Mouse (Mus musculus): Measurements from ENCODE around the gene Higd1a. TPM values are rescaled to one million over a fixed set of nuclear protein-coding genes. Genes with fewer than 3 reads are reported as not detected.

Gene Higd1a
- total RNA-seq, 4 experiments from 2014 or later: 76.7 to 98.3 (median 89.0) TPM

DNA sequence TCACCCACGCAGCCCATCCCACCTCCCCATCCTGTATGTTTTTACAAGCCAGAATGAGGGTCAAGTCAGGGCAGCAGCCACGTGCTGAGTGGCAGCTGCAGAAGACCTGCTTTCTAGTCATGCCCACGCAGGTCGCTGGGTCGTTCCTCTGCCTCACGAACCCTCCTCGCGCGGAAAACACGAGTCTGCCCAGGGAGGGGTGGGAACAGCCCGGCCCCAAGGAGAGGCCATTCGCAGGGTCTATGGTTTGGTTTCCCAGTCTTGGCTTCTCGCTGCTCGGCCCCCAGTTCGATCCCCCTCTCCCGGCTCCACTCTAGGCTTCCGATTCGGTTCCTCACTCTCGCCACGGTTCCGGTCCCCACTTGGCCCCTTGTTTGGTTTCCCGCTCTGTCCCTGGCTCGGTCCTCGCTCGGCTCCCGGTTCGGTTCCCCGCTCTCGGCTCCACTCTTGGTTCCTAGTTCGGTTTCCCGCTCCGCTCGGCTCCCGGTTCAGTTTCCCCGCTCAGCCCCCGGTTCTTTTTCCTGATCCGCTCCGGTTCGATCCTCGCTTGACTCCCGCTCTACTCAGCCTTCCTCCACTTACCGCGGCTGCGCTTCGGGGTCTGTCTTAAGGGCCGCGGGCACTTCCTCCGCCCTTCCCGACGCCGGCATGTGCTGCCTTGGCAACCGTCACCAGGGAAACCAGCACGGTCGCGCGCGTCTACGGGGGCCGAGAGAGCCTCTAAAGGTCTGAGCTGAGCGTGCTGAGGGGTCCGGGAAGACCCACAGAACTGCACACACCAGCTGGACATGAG, 19.1 kb downstream of the Higd1a start, which contains the start of gene Ccdc13:
Gene Ccdc13, minus strand, starts transcription at position 633 of the 793 bp plus-strand sequence.
- no peak for DNase-seq (ENCODE audit: low spot score in 2 of 2)

- DNase-seq (ENCODE audit: low spot score in 2 of 2): no peak
Measured at GRCm38 (mm10) chr9:121838008-121838407, 20.2 kb downstream of the Higd1a start.

DNA sequence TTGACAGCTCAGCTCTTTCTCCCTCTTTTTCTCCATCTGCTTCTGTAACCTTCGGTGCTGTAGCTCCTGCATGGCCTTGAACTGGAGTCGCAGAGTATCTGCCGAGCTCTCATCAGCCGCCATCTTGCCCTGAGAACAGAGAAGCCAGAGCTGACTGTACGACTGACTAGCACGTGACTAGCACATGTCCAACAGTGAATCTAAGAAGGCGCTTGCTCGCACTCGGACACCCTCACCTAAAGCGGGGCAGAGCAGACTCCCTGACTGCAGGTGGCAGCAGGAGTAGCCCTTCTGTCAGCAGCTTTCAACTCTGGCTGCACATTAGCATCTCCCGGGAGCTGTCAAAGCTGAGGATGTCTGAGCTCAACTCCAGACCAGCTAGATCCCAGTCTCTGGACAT, 24.3 kb downstream of the Higd1a start:
- no peak for DNase-seq (ENCODE audit: low spot score in 2 of 2)

DNA sequence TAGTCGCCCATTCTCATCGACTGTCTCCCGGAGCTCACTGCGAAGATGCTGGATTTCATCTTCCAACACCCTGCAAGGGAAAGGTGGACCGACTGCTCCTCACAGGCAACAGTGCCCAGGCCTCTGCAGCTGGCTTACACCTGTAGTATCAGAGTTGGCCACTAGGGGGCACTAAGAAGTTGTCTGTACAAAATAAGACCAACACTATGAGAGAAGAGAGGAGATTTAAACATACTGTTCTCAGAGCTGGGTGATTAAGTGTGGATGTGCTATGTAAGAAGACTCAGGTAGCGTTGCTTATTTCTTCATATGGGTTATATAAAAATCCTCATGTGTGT, 27.2 kb downstream of the Higd1a start:
- peak; percentile 58 to 74 for DNase-seq (ENCODE audit: low spot score in 2 of 2)

DNA sequence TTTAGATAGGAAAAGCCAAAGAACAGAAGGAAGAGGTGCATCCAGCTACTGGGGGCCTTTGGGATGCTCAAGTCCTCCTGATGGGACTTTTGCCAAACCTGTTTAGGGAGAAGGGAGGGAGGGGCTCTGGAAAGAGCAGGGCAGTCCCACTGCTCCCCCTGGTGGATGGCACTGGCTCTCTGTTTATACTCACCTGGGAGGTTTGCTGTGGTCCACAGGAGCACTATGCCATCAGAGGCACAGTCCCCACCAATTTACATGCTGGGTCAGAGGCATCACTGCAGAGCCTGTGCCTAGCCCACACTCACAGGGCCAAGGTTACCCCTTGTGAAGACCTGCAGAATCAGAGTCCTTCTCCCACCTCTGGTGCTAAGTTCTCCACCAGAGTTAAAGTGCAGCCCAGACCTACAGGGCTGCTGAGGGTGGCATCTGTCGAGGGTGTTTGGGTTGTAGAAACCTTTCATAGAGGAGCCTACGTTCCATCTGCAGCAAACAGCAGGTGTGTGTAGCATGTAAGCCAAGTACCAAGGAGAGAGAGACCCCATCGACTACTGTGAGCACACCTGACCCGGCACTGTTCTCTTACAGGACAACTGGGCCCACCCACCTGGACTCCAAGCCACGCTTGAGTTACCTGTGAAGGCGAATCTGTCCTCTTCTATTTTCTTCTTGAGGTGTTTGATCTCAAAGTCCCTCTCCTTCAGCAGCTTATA, 27.8 kb downstream of the Higd1a start:
- DNase-seq (ENCODE audit: low spot score in 2 of 2): peak in 1 of 2 experiments; percentile 51

DNA sequence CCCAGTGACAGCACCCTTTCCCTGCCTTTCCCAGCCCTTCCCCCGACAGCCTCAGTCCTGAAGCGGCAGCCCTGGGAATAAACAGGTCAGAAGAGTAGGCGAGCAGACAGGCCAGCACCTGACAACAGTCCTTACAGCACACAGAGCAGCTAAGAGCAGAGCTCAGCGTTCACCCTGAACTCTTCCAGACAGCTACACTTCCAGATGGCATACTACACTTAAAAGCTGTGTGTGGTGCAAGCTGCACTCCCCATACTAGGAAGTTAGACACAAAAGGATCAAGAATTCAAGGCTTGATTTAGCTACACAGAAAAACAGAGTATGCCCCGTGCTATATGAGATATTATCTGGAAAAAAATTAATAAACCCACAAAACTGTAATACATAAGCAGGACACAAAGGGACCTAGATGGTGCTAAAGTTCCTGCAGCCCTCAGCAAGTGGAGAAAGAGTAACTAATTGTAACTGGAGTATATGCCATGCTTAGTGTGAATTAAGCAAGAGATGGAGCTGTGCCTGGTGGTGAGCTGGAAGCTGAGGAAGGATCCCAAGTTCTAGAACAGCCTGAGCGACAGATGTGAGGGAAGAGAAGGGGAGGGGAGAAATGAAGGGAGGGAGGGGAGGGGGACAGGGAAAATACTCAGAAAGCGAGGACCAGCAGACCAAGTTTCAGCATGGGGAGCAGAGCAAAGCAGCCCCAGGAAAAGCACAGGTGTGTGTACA, 28.7 kb downstream of the Higd1a start:
- no peak for DNase-seq (ENCODE audit: low spot score in 2 of 2)

DNA sequence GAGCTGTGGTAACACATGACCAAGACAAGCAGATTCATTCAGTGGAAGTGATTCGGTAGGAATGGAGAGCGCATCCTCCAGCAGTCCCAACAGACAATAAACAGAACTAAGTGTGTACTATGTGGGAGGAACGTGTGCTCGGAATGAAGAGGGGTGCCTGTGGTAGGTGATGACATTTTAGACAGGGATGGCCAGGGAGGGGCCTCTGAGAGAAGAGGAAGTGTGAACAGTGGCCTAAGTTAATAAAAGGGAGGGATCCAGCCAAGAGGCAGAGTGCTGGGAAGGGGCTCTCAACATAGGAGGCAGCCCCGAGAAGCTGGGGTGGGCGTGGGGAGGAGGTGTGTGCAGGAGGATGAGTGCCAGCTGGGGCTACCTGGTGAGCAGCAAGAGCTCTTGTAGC, 29.8 kb downstream of the Higd1a start:
- no peak for DNase-seq (ENCODE audit: low spot score in 2 of 2)

GRCm38 (mm10) chr9:121826356-121826755, 31.8 kb downstream of the Higd1a start:
- no peak for DNase-seq (ENCODE audit: low spot score in 2 of 2)

DNA sequence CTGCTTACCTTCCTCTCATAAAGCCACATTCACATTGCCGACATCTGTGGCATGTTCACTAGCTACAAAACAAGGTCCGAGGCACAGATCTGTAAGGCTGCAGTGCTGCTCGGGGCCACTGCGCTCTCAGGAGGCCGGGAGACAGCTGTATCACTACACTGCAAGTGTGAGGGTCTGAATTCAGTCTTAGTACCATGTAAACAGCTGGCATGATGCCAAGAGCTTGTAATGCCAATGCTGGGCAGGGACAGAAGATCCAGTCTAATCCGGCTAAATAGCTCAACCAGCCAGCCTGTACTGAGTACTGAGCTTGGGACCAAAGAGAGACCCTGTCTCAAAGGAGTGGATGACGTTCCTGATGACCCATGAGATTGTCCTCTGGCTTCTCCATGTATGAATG, 34.2 kb downstream of the Higd1a start:
- no peak for DNase-seq (ENCODE audit: low spot score in 2 of 2)

DNA sequence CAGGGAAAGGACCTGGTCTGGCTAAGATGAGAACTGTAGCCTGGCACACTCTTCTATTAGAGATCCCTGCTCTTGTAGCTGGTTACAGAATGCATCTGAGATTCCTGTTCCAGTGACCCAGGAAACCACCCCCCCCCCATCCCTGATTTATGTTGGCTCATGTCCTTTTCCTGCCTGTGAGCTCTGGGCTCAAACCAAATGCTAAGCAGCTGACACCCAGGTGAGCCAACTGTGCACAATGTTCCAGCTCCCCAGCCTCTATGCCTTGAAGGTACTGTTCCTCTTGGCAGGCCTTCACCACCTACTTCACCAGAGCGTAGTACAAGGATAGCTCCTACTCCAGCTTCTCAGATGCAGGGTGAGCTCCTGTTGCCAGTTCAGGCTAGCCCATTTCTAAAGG, 35.1 kb downstream of the Higd1a start:
- no peak for DNase-seq (ENCODE audit: low spot score in 2 of 2)

GRCm38 (mm10) chr9:121822585-121822991, 35.6 kb downstream of the Higd1a start:
- DNase-seq (ENCODE audit: low spot score in 2 of 2): no peak

GRCm38 (mm10) chr9:121820765-121821164, 37.4 kb downstream of the Higd1a start:
- DNase-seq (ENCODE audit: low spot score in 2 of 2): no peak

DNA sequence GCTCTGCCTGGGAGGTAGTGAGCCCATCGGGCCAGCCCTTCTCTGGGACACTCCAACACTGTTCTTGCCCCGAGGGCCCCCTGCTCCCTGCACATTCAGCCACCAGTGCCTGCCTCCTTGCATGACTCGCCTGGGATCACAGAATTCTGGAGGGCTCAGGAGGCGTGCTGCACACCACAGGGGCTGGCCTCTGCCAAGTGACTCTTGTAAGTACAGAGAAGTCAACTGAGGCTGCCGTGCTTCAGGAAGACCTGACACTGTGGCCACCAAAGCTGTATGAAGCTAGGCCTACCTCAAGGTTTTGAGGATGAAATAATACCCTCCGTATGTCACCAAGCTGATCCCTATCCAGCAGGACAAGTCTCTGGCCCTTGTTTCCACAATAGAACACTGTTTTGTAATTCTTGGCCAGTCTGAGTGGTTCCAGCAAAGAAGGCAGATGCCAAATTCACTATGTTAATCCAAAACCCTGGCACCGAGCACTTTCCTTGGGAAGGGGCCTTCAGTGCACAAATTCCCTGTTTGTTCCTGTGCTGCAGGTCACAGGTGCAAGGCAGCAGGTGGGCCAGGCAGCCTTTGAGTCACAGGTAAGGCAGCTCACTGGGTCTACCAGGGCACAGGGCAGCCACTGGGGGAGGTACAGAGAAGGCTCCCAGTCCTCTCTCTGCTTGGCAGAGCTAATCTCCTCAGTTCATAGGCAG, 38.2 kb downstream of the Higd1a start:
- DNase-seq (ENCODE audit: low spot score in 2 of 2): no peak

- DNase-seq (ENCODE audit: low spot score in 2 of 2): peak in 1 of 2 experiments; percentile 66
Measured at GRCm38 (mm10) chr9:121819073-121819770, 38.9 kb downstream of the Higd1a start.

DNA sequence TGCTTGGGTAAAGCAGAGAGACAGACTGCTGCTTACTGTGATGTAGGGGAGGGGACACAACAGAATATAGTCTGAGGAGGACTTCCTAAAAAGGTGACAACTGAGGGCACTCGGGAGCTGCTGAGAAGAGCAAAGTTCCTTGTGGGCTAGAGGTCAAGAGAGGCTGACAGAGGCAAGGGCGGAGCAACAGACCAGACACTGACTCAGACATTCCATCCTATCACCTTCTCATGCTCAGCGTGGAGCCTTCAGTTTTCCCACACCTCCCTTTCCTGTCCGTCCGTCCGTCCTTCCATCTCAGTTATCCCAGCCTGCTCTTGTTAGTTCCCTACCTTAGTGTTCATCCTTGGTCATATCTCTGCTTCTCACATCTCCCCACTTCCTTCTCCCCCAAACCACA, 43.0 kb downstream of the Higd1a start:
- DNase-seq (ENCODE audit: low spot score in 2 of 2): no peak

GRCm38 (mm10) chr9:121810081-121810821, 47.9 kb downstream of the Higd1a start:
- DNase-seq (ENCODE audit: low spot score in 2 of 2): no peak

DNA sequence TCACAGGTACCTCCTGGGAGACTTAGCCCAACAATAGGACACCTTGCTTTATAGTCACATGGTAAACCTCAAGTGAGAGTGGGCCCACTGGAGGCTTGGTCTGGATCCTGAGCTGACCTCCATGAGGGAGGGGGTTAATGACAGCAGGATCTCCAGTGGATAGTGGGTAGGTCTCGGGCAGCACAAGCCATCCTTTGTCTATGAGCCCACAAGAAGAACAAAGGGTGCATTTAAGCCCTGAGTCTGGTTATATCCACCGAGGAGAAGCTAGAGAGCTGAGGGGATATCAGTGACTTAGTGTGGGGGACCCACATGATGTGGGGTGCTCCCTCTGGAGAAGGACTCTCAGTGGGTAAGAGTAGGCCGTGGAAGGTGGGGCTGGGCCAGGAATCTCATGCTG, 49.7 kb downstream of the Higd1a start:
- DNase-seq (ENCODE audit: low spot score in 2 of 2): no peak

GRCm38 (mm10) chr9:121807947-121808346, 50.2 kb downstream of the Higd1a start:
- DNase-seq (ENCODE audit: low spot score in 2 of 2): no peak

DNA sequence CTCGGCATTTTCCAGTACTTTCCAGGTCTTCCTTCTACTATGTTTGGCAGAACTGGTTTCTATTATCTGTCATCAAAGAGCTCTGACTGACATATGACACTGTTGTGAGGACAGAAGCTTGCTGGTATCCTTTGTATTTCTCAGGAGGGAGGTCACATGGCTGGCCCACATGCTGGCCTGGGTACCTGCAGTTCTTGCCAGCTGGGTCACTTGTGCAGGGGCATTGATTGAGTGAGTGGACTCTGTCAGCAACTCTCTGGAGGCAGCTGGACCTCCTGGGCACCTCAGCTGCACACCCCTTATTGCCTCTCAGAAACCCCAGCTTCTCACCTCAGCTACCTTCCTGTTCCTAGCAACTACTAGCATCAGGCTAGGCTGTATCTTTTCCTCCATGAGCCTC, 50.6 kb downstream of the Higd1a start:
- DNase-seq (ENCODE audit: low spot score in 2 of 2): no peak

DNA sequence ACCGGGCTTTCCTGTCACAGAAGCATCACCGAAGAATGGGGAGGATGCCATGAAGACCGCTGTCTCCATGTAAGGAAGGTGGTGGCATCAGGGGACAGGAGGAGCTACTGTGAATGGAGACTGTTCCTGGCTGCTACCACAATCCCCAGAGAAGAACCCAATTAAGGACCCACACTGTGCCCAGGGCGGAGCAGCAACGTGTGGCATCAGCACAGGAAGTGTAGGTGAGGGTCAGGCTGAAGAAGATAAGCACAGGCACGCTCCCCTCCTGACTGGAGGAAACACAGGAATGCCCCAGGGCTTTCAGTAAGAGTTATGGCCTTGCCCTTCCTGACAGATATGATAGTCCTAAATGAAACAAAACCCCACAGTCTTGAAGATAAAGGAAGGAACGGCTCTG, 55.4 kb downstream of the Higd1a start:
- no peak for DNase-seq (ENCODE audit: low spot score in 2 of 2)
